Mouse (Mus musculus): ENCODE data around the gene Txndc15. TPM values are rescaled to one million over a fixed set of nuclear protein-coding genes. Genes with fewer than 3 reads are reported as not detected.

Txndc15 gene
- polyA plus RNA-seq, 1 experiment from 2014 or later = 87.1 TPM

Other genes with a start within 250 kb of the Txndc15 start
- 118 and 164 TPM in 2 replicates for gene Dbn1, start 226.5 kb upstream of the Txndc15 start, polyA plus RNA-seq (2014; fragmentation: Nextera tagmentation; extraction: Ambion mirVana)
- gene Pdlim7, start 201.0 kb upstream of the Txndc15 start, polyA plus RNA-seq (2014; fragmentation: Nextera tagmentation; extraction: Ambion mirVana) = 136 and 141 TPM in 2 replicates
- 1.9 and 2.2 TPM in 2 replicates for gene Dok3, start 185.4 kb upstream of the Txndc15 start, polyA plus RNA-seq (2014; fragmentation: Nextera tagmentation; extraction: Ambion mirVana)
- gene Ddx41, start 178.0 kb upstream of the Txndc15 start, polyA plus RNA-seq (2014; fragmentation: Nextera tagmentation; extraction: Ambion mirVana) = 94.1 and 94.7 TPM in 2 replicates
- gene Fam193b, start 143.5 kb upstream of the Txndc15 start, polyA plus RNA-seq (2014; fragmentation: Nextera tagmentation; extraction: Ambion mirVana) = 36.7 and 39.3 TPM in 2 replicates
- 73.5 and 232 TPM in 2 replicates for gene Tmed9, start 140.9 kb upstream of the Txndc15 start, polyA plus RNA-seq (2014; fragmentation: Nextera tagmentation; extraction: Ambion mirVana)
- 13.5 and 18.2 TPM in 2 replicates for gene B4galt7, start 114.8 kb upstream of the Txndc15 start, polyA plus RNA-seq (2014; fragmentation: Nextera tagmentation; extraction: Ambion mirVana)
- 58.3 and 60.3 TPM in 2 replicates for gene Caml, start 91.6 kb upstream of the Txndc15 start, polyA plus RNA-seq (2014; fragmentation: Nextera tagmentation; extraction: Ambion mirVana)
- gene Ddx46, start 79.6 kb upstream of the Txndc15 start, polyA plus RNA-seq (2014; fragmentation: Nextera tagmentation; extraction: Ambion mirVana) = 35.7 and 48.5 TPM in 2 replicates
- gene B230219D22Rik, start 21.5 kb upstream of the Txndc15 start, polyA plus RNA-seq (2014; fragmentation: Nextera tagmentation; extraction: Ambion mirVana) = 55.2 and 77.6 TPM in 2 replicates
- 49.2 and 58.4 TPM in 2 replicates for gene Pcbd2, start 12.7 kb downstream of the Txndc15 start, polyA plus RNA-seq (2014; fragmentation: Nextera tagmentation; extraction: Ambion mirVana)
- 0.32 TPM in 1 of 2 replicates, not detected in the other for gene Catsper3, start 69.9 kb downstream of the Txndc15 start, polyA plus RNA-seq (2014; fragmentation: Nextera tagmentation; extraction: Ambion mirVana)
- gene Pitx1, start 121.5 kb downstream of the Txndc15 start, polyA plus RNA-seq (2014; fragmentation: Nextera tagmentation; extraction: Ambion mirVana) = 0.37 and 0.42 TPM in 2 replicates